Mouse (Mus musculus) testis, adult 2 months (tissue): ENCODE results near the gene Nxph1.

Experiments
- CTCF ChIP-seq: fragments of 200-500 bp; IDR thresholded peaks from 2 replicates; pipeline ENCODE4 v1.5.1; 2012; ENCODE audit warnings: low read depth, mild to moderate bottlenecking, inconsistent platforms, low read length, moderate library complexity; ENCODE audit not compliant: control insufficient read depth, insufficient read depth, insufficient replicate concordance
- POLR2A ChIP-seq: fragments of 200-500 bp; IDR thresholded peaks from 2 replicates; pipeline ENCODE4 v1.6.1; 2012; ENCODE audit warnings: low read depth, mild to moderate bottlenecking, inconsistent platforms, low read length, moderate library complexity; ENCODE audit not compliant: control insufficient read depth

DNA sequence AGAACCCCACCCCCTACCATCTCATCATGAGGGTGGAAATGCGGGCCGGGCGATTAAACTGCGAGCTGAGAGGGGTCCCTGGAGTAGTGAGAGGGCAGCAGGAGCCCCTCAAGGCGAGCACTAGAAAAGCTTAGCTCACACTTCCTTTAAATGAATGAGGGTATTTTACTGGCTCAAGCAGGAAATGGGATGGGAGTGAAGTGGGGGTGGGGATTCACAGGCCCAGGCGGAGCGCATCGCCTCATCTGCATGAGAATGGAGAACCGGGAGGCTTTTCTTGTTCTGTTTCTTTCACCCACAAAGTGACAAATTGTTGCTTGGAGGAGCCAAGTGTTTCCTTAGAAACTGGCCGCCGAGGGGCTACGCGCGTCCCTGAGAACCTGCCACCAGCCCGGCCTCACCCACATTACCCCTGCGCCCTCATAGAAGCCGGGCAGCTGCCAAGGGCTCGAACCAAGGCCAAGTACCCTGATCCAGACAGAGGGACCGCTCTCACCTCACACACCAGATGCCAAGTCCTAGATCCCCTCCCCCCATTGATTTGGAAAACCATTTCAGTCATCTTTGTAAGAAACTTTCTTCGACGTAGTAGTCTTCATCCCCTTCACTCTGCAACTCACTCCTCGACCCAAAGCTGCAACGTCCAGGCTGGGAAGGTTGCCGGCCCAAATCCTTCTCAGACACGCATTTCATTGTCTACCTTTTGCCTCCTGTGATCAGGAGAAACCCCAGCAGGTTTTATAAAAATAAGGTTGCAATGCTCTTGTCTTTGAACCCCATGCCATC, 8.7 kb downstream of the Nxph1 start:
- TF ChIP-seq CTCF (no peak), POLR2A (no peak)
